Mouse (Mus musculus): Measurements from ENCODE around the gene Ryk. TPM values are rescaled to one million over a fixed set of nuclear protein-coding genes. Genes with fewer than 3 reads are reported as not detected.
"Not testable (repeated sequence)": the region's sequence is repeated elsewhere in the genome, so short reads cannot be mapped to it uniquely, and the experiment has no call there.

The Ryk gene
- polyA plus RNA-seq, 1 experiment from 2014 or later: 4.5 TPM

DNA sequence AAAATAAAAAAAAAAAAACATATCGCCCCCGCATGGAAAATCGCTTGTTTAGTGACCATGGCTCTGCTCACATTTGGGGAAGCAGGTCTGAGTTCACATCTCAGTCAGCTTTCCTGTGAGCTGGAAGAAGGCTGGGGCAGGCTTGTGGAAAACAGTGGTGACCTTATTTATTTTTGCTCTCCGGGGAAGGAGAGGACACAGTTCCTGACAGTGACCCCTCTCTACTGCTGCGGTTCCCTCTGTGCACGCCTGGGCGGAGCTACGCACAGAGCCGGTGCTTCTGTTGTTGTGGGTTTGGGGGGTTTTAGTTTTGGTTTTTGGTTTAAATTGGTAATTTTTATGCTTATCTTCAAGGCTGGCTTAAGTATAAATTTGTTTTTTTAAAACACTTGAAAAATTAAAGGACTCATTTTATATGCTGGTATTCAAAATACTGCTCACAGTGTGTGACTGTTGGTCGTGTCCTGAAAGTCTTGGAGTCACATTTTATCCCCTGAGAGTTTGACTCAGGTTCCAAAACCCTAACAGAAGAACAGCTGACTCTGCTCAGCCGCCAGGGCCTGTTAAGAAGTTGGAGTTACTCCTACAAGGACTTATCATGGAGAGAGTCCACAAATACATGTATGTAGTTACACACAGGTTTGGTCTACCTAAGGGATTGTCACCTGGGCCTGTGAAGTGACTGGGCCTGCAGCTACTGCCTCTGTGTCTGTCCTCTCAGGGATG lies 73.0 kb downstream of the Ryk start:
- Histone ChIP-seq H3K27me3 (no peaks in the 10 kb centered on the region), H3K4me2 (no peak overlapping the region), H3K4me1 (replicated peaks) (peaks cover 7% of the 10 kb centered on the region), H3K9me3 (replicated peaks) (no peaks in the 10 kb centered on the region), H3K4me3 (replicated peaks) (no peak overlapping the region), H3K9ac (no peak overlapping the region), H3K36me3 (peaks cover 46% of the 10 kb centered on the region), H3K27ac (no peak overlapping the region)
- ATAC-seq (ENCODE audit: low read depth) (no peak), DNase-seq (no peak)
- 83% methylated on average over 11 of the region's 11 CpGs for WGBS (ENCODE audit: insufficient replicate concordance)

DNA sequence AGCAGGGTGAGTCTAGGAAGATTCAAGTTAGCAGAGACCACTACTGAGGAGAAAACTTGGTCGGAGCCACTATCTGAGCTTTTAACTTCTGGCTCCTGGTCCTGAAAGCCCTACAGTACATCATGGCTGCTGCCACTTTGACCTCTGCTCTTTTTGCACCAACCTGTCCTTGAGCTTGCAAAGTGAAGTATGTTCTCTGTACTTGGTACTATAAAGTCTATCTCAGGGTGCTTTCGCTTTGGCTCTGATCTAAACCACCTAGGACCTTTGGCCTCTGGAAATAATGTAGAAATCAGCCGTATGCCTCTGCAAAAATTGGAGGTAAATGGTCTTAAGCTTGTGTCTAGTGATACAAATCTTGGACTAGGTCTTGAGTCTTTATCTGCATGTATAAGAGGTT lies 76.8 kb downstream of the Ryk start:
- no peak overlapping the region for H3K4me3 ChIP-seq (replicated peaks)
- ATAC-seq (ENCODE audit: low read depth): no peak
- H3K27me3 ChIP-seq: no peaks in the 10 kb centered on the region
- H3K9ac ChIP-seq: no peak overlapping the region
- no peak overlapping the region for H3K4me2 ChIP-seq
- no peak for DNase-seq
- WGBS (ENCODE audit: insufficient replicate concordance): 84% methylated on average over 3 of the region's 3 CpGs
- H3K9me3 ChIP-seq (replicated peaks): no peaks in the 10 kb centered on the region
- H3K4me1 ChIP-seq (replicated peaks): no peaks in the 10 kb centered on the region
- peaks cover 21% of the 10 kb centered on the region for H3K36me3 ChIP-seq
- H3K27ac ChIP-seq: no peak overlapping the region

DNA sequence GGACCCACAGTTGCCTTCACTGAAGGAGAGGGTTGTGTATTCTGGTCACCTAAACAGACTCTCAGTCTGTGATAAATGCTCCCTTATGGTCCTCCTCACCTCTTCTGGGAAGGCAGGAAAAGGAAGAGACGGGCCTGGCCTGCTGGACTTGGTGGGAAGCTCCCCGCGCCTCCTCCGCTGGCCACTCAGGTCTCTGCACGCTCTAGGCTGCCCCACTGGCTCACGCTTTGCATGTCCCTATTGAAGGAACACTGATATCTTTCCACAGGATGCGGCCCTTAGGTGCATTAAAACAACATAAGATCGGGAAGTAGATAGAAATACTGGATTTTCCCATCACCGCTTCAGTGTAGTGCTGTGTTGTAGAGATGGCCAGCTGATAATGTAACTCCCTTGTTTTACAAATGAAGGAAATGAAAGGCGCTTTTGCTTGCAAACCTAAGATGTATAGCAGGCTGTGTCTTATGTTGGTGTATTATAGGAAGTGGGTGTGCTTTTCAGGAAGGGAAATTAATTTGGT lies 77.9 kb downstream of the Ryk start:
- Histone ChIP-seq H3K36me3 (peaks cover 17% of the 10 kb centered on the region; the same call in 1 of the 2 replicates), H3K27me3 (no peaks in the 10 kb centered on the region), H3K4me2 (no peak overlapping the region), H3K4me1 (replicated peaks) (no peaks in the 10 kb centered on the region), H3K27ac (no peak overlapping the region), H3K4me3 (replicated peaks) (no peak overlapping the region), H3K9me3 (replicated peaks) (no peaks in the 10 kb centered on the region), H3K9ac (no peak overlapping the region)
- DNase-seq (no peak), ATAC-seq (ENCODE audit: low read depth) (no peak)
- WGBS (ENCODE audit: insufficient replicate concordance): 82% methylated on average over 10 of the region's 10 CpGs

- not testable (repeated sequence) for H3K9ac ChIP-seq; H3K36me3 ChIP-seq; H3K4me1 ChIP-seq (replicated peaks); H3K4me3 ChIP-seq (replicated peaks); H3K27ac ChIP-seq; DNase-seq; H3K9me3 ChIP-seq (replicated peaks); H3K27me3 ChIP-seq; H3K4me2 ChIP-seq; ATAC-seq (ENCODE audit: low read depth)
- WGBS (ENCODE audit: insufficient replicate concordance): 61% methylated on average over 3 of the region's 3 CpGs
These were observed 78.9 kb downstream of the Ryk start for GRCm38 (mm10) chr9:102913597-102913996.

DNA sequence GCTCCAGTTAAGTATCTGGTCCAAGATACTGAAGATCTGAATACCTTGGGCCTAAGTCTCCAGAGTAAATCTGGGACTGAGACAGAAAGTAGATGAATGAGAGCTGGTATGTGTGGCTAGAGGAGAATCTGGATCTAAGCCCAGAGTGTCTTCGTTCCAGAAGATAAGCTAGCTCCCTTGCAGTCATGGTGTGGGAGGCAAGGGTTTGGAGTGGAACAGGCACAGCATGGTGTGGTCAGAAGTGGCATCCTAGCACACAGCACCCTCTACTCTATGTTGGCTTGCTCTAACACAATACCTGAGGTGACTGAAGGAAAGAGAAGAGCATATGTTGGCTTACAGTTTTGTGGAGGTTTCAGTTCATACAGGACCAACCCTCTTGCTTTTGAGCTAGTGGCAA lies 79.9 kb downstream of the Ryk start:
- no peak for DNase-seq
- Histone ChIP-seq H3K4me2 (no peak overlapping the region), H3K4me3 (replicated peaks) (no peak overlapping the region), H3K4me1 (replicated peaks) (no peaks in the 10 kb centered on the region), H3K9ac (no peak overlapping the region), H3K9me3 (replicated peaks) (no peaks in the 10 kb centered on the region), H3K36me3 (peaks cover 5% of the 10 kb centered on the region; the same call in 1 of the 2 replicates), H3K27ac (no peak overlapping the region), H3K27me3 (no peaks in the 10 kb centered on the region)
- ATAC-seq (ENCODE audit: low read depth): no peak
- 53% methylated on average over 1 of the region's 1 CpGs for WGBS (ENCODE audit: insufficient replicate concordance)

- no peak for ATAC-seq (ENCODE audit: low read depth)
- Histone ChIP-seq H3K4me3 (replicated peaks) (no peak overlapping the region), H3K9me3 (replicated peaks) (no peaks in the 10 kb centered on the region), H3K4me2 (no peak overlapping the region), H3K27ac (no peak overlapping the region), H3K4me1 (replicated peaks) (no peaks in the 10 kb centered on the region), H3K27me3 (no peaks in the 10 kb centered on the region), H3K9ac (no peak overlapping the region), H3K36me3 (peaks cover 5% of the 10 kb centered on the region; the same call in 1 of the 2 replicates)
- DNase-seq: no peak
- WGBS (ENCODE audit: insufficient replicate concordance): 59% methylated on average over 3 of the region's 3 CpGs
These were observed 80.7 kb downstream of the Ryk start for GRCm38 (mm10) chr9:102915292-102915854.

DNA sequence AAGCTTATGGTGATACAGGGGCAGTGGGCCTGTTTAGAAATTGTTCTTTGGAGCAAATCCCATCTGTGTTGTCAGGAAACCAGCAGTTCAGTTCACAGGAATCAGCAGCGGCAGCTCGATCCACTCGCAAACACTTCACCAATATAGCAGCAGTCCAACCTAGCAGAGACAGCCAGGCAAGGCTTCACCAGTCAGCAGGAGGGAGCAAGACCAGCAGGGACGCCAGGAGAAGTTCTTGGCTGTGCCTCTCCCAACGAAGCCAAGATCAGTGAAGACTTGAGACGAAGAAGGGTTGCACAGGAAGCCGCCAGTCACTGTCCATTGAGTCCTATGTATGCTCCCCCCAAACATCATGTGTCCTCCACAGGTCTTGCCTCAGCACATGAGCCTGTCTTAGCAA lies 81.4 kb downstream of the Ryk start:
- 82% methylated on average over 7 of the region's 7 CpGs for WGBS (ENCODE audit: insufficient replicate concordance)
- Histone ChIP-seq H3K36me3 (0 out of 2 replicates have a peak, but pooled peaks cover 1% of the 10 kb centered on the region), H3K9ac (no peak overlapping the region), H3K4me2 (no peak overlapping the region), H3K27ac (no peak overlapping the region), H3K27me3 (no peaks in the 10 kb centered on the region), H3K9me3 (replicated peaks) (no peaks in the 10 kb centered on the region), H3K4me3 (replicated peaks) (no peak overlapping the region), H3K4me1 (replicated peaks) (no peaks in the 10 kb centered on the region)
- DNase-seq: no peak
- ATAC-seq (ENCODE audit: low read depth): no peak

GRCm38 (mm10) chr9:102917532-102918129 lies 82.9 kb downstream of the Ryk start:
- Histone ChIP-seq H3K4me1 (replicated peaks) (no peaks in the 10 kb centered on the region), H3K27me3 (no peaks in the 10 kb centered on the region), H3K4me2 (no peak overlapping the region), H3K27ac (no peak overlapping the region), H3K4me3 (replicated peaks) (no peak overlapping the region), H3K36me3 (no peaks in the 10 kb centered on the region), H3K9me3 (replicated peaks) (no peaks in the 10 kb centered on the region), H3K9ac (no peak overlapping the region)
- no peak for DNase-seq
- ATAC-seq (ENCODE audit: low read depth): no peak
- 61% methylated on average over 8 of the region's 8 CpGs for WGBS (ENCODE audit: insufficient replicate concordance)

DNA sequence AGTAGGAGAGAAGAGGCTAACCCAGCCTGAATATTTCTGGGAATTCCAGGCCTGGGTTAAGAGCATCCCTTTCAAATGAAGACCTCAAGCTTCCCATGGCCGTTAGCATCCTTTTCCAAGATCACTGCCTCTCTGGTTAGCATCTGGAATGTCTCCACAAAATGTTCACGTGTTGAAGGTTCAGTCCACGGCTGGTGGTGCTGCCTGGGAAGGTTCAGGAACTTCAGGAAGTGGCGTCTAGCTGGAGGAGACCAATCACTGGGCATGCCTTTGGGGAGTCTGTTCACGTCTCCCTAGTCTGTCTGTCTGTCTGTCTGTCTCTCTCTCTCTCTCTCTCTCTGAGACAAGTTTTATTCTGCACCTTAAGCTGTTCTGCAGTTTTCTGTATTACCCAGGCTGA lies 84.8 kb downstream of the Ryk start:
- Histone ChIP-seq H3K4me2 (no peak overlapping the region), H3K36me3 (no peaks in the 10 kb centered on the region), H3K9ac (no peak overlapping the region), H3K4me3 (replicated peaks) (no peak overlapping the region), H3K27ac (no peak overlapping the region), H3K4me1 (replicated peaks) (peaks cover 4% of the 10 kb centered on the region), H3K9me3 (replicated peaks) (no peaks in the 10 kb centered on the region), H3K27me3 (no peaks in the 10 kb centered on the region)
- 53% methylated on average over 5 of the region's 5 CpGs for WGBS (ENCODE audit: insufficient replicate concordance)
- ATAC-seq (ENCODE audit: low read depth) (no peak), DNase-seq (no peak)

DNA sequence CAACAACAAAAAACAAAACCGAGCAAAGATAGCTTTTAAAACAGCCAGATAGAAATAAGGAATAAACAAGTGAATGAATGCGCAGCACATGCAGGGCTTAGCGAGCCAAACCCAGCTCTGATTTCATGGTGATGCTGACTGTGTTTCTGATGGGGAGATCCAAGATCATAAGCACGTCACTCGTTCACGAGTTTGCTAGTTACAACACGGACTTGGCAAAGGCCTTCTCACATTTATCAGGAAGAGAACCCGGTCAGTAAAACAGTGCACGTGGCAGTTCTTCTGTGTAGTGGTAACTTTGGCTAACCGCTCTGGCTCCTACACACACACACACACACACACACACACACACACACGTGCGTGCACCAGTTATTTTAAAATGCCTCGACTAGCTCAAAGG lies 87.1 kb downstream of the Ryk start:
- no peak for DNase-seq
- 71% methylated on average over 13 of the region's 13 CpGs for WGBS (ENCODE audit: insufficient replicate concordance)
- H3K9ac ChIP-seq: no peak overlapping the region

DNA sequence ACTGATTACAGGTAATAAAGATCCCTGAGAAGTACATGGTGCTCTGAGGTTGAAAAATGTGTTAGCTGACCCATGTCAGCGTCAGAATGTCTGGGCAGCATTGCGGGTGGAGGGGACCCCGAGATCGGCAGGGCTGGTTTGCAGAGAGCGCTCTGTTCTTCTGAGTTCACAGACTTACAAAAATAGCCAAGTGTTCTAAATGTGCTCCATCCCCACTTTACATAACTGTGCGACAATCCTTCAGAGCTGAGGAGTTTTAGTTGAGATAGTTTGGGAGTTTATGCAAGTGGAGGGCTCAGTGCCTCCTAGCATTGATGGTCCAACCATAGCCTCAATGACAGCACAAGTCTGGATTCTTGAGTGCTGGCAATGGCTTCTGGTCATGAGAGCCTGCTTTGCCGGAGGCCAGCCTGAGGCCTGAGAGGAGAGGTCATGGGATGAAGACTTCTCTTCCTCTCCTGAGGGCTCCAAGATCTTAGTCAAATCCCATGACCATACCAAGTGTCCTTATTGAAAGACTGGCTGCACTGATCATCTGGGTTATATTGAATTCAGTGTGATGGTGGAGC lies 88.2 kb downstream of the Ryk start:
- Histone ChIP-seq H3K4me2 (no peak overlapping the region), H3K9ac (no peak overlapping the region), H3K4me1 (replicated peaks) (peaks cover 14% of the 10 kb centered on the region), H3K27ac (no peak overlapping the region), H3K36me3 (no peaks in the 10 kb centered on the region), H3K4me3 (replicated peaks) (no peak overlapping the region), H3K9me3 (replicated peaks) (no peaks in the 10 kb centered on the region), H3K27me3 (no peaks in the 10 kb centered on the region)
- ATAC-seq (ENCODE audit: low read depth): no peak
- no peak for DNase-seq
- WGBS (ENCODE audit: insufficient replicate concordance): 81% methylated on average over 7 of the region's 7 CpGs

More for the DNA sequence above, 87.1 kb downstream of the Ryk start:
- Histone ChIP-seq H3K4me3 (replicated peaks) (no peak overlapping the region), H3K9me3 (replicated peaks) (no peaks in the 10 kb centered on the region), H3K4me1 (replicated peaks) (peaks cover 14% of the 10 kb centered on the region), H3K27ac (no peak overlapping the region), H3K27me3 (no peaks in the 10 kb centered on the region), H3K36me3 (no peaks in the 10 kb centered on the region), H3K4me2 (no peak overlapping the region)
- no peak for ATAC-seq (ENCODE audit: low read depth)

All from liver, embryonic 13.5 days (tissue).